Mouse (Mus musculus) CH12.LX (cell line): ENCODE measurements around the gene Scfd2.

Experiments used
- CTCF ChIP-seq, 2 experiments: IDR thresholded peaks in 1 of 2; conservative IDR thresholded peaks in 1 of 2; 2 replicates each; pipeline ENCODE4 v1.5.1; 2011 to 2012; ENCODE audit warnings: low read depth in 2 of 2, low read length in 2 of 2, improper control_type of control experiment in 1 of 2, inconsistent platforms in 1 of 2, mild to moderate bottlenecking in 1 of 2, moderate library complexity in 1 of 2
- EP300 ChIP-seq: IDR thresholded peaks from 2 replicates; pipeline ENCODE4 v1.6.1; 2011; ENCODE audit warnings: low read length, improper control_type of control experiment
- HCFC1 ChIP-seq: IDR thresholded peaks from 2 replicates; pipeline ENCODE4 v1.6.1; 2012; ENCODE audit warnings: low read depth, mild to moderate bottlenecking, inconsistent platforms, low read length, improper control_type of control experiment
- MAX ChIP-seq: IDR thresholded peaks from 2 replicates; pipeline ENCODE4 v1.6.1; 2011; ENCODE audit warnings: low read length, improper control_type of control experiment
- MAZ ChIP-seq: IDR thresholded peaks from 2 replicates; pipeline ENCODE4 v1.6.1; 2012; ENCODE audit warnings: low read depth, mild to moderate bottlenecking, inconsistent platforms, low read length, improper control_type of control experiment, moderate library complexity
- POLR2A ChIP-seq: IDR thresholded peaks from 2 replicates; pipeline ENCODE4 v1.6.1; 2011; ENCODE audit warnings: low read depth, mild to moderate bottlenecking, improper control_type of control experiment, low read length

DNA sequence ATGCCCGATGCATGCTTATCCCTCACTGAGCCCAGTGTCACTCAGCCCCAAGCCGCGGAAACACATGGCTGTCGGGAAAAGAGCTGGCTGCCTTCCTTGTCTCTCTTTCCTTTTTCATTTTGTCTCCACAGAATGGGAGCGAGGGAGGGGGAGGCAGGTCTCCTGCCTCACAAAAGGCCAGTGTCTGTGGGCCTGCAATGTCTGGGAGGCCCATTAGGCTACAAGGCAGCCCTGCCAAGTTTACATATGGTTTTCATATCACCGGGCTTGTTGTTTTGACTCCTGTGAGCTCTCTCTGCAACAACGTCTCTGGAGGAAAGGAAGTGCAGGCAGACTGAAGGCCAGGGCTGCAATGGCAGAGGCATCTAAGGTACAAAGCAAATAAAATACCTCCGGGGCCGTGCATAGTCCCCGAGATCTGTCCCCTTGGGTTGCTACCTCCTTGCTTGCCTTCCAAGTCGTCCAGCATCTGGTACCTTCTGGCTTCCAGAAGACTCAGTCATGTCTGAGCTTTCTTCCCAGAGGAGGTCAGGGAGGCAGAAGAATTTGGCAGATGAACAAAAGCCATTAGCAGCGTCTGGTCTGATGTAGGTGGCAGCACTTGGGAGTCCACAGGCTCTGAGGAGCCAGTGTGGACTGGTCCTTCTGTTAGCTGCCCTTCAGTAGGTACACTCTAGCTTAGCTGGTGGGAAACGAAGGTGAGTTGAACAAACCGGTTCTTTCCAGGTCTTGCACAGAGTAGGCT lies 355.9 kb downstream of the Scfd2 start:
- TF ChIP-seq POLR2A (no peak), MAX (no peak), HCFC1 (no peak), EP300 (no peak), MAZ (no peak), CTCF (conservative IDR thresholded peaks at IDR 0.05 in 1 of 2, IDR thresholded peaks at IDR 0.05 in 1 of 2; ENCODE audit: low read depth in 2 of 2, low read length in 2 of 2) (no peak)
